Mouse (Mus musculus): Measurements from ENCODE around the gene Lmnb2.

- TF ChIP-seq GATA1 (IDR thresholded peaks at IDR 0.05; ENCODE audit: borderline replicate concordance, low read length) (no peak), FLI1 (IDR thresholded peaks at IDR 0.05; ENCODE audit: low read length) (no peak)
Measured at GRCm38 (mm10) chr10:80855749-80856073, 62.3 kb downstream of the Lmnb2 start.

Measured in megakaryocyte, embryonic 14.5 days (primary cell).